Mouse (Mus musculus): ENCODE results near the gene Kirrel3. TPM values are rescaled to one million over a fixed set of nuclear protein-coding genes. Genes with fewer than 3 reads are reported as not detected.

Gene Kirrel3
- polyA plus RNA-seq, 1 experiment from 2014 or later, result 0.72 TPM

DNA sequence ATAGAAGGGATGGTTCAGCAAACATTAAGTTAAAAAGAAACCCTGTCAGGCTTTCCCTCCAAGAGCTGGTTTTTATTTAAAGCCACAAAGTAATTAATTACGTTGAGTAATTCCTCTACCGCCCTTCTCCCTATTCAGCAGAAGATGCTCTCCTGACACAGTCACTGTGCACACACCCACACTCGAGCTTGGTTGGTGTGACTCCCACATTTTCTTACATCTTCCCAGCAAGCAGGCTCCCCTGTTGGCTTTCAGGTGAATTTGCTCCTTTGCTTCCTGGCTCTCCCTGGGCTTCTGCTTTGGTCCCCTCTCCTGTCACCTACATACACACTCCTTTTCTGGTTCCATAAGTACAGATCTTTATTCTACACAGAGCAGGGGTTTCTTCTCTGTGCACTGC lies 203.7 kb downstream of the Kirrel3 start:
- no peak overlapping the region for H3K4me3 ChIP-seq (ENCODE audit: low read depth, low read length)
- 55% methylated on average over 3 of the region's 3 CpGs for WGBS
- no peak for DNase-seq (ENCODE audit: low spot score)
- no peak overlapping the region for H3K4me2 ChIP-seq (replicated peaks; ENCODE audit: low read depth, low read length)
- H3K4me1 ChIP-seq (ENCODE audit: insufficient read depth, low read depth, low read length), result no peaks in the 10 kb centered on the region
- H3K27me3 ChIP-seq (replicated peaks; ENCODE audit: insufficient read depth, low read length), result no peaks in the 10 kb centered on the region
- TF ChIP-seq CTCF (IDR thresholded peaks at IDR 0.05), result no peak
- TF ChIP-seq EP300 (IDR thresholded peaks at IDR 0.05), result no peak
- ATAC-seq, result no peak
- no peaks in the 10 kb centered on the region for H3K9me3 ChIP-seq (ENCODE audit: low read length)
- H3K36me3 ChIP-seq (ENCODE audit: insufficient read depth, low read length), result no peaks in the 10 kb centered on the region
- H3K9ac ChIP-seq (replicated peaks; ENCODE audit: low read depth), result no peak overlapping the region
- no peak overlapping the region for H3K27ac ChIP-seq (ENCODE audit: low read length)

DNA sequence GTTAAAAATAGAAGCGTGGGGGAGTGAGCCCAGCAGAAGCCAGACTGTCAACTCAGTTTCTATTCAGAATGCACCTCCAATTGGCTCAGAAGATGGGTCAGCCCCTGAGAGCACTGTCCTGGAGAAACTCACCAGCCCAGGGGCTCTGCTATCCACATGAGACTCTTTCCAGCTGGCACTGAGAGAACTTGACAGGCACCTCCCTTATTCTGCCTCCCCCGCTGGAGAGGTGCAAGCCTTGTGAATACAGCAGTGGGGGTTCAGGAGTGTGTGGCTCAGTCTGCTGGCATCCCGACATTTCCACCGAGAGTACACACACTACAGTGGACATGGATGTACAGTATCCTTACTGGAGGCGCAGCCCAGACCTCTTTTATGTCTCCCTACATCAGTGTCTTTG lies 210.0 kb downstream of the Kirrel3 start:
- H3K9ac ChIP-seq (replicated peaks; ENCODE audit: low read depth), result no peak overlapping the region
- H3K4me1 ChIP-seq (ENCODE audit: insufficient read depth, low read depth, low read length), result no peaks in the 10 kb centered on the region
- no peak overlapping the region for H3K4me3 ChIP-seq (ENCODE audit: low read depth, low read length)
- TF ChIP-seq CTCF (IDR thresholded peaks at IDR 0.05) (no peak), EP300 (IDR thresholded peaks at IDR 0.05) (no peak)
- H3K27ac ChIP-seq (ENCODE audit: low read length), result no peak overlapping the region
- DNase-seq (ENCODE audit: low spot score), result no peak
- ATAC-seq, result no peak
- no peaks in the 10 kb centered on the region for H3K9me3 ChIP-seq (ENCODE audit: low read length)
- no peak overlapping the region for H3K4me2 ChIP-seq (replicated peaks; ENCODE audit: low read depth, low read length)
- H3K36me3 ChIP-seq (ENCODE audit: insufficient read depth, low read length), result no peaks in the 10 kb centered on the region
- 69% methylated on average over 5 of the region's 5 CpGs for WGBS
- no peaks in the 10 kb centered on the region for H3K27me3 ChIP-seq (replicated peaks; ENCODE audit: insufficient read depth, low read length)

DNA sequence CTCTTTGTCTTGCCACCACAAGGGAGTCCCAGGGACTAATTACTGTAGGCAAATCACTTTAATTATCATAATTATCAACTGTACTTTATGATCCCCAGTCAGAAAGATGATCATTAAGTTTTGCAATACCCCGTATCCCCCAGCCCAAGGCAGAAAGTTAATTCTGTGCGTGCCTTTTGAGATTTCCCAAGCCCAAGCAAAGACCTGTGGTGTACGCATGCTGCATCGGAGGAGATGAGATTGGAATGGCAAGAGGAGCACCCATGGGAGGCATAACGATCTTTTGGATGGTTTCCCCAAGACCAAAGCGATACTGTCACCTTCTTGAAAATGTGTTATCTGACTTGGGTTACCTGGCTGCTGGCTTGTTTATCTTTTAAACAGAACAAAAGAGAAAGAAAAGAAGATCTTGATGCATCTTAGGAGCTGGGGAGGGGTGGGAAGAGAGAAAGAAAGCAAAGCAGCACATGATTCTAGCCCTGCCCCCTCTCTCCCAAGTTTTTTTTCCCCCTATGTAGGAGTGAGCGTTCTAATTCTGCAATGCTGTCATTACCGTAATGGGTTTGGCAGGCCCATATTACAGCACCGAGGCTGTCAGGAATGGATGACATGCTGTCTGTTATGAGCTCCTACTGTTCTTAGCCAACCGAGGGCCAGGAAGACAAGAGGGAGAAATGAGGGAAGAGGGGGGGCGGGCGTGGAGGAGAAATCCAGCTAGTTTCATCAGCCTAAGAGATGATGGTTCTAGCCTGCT lies 218.0 kb downstream of the Kirrel3 start:
- no peaks in the 10 kb centered on the region for H3K27me3 ChIP-seq (replicated peaks; ENCODE audit: insufficient read depth, low read length)
- H3K4me2 ChIP-seq (replicated peaks; ENCODE audit: low read depth, low read length), result no peak overlapping the region
- TF ChIP-seq EP300 (IDR thresholded peaks at IDR 0.05), result no peak
- no peak for TF ChIP-seq CTCF (IDR thresholded peaks at IDR 0.05)
- ATAC-seq (no peak), DNase-seq (ENCODE audit: low spot score) (no peak)
- no peaks in the 10 kb centered on the region for H3K9me3 ChIP-seq (ENCODE audit: low read length)
- H3K36me3 ChIP-seq (ENCODE audit: insufficient read depth, low read length), result no peaks in the 10 kb centered on the region
- 72% methylated on average over 12 of the region's 12 CpGs for WGBS
- peaks cover 2% of the 10 kb centered on the region; the same call in 1 of the 2 replicates for H3K4me1 ChIP-seq (ENCODE audit: insufficient read depth, low read depth, low read length)
- no peak overlapping the region for H3K9ac ChIP-seq (replicated peaks; ENCODE audit: low read depth)
- no peak overlapping the region for H3K4me3 ChIP-seq (ENCODE audit: low read depth, low read length)
- no peak overlapping the region for H3K27ac ChIP-seq (ENCODE audit: low read length)

DNA sequence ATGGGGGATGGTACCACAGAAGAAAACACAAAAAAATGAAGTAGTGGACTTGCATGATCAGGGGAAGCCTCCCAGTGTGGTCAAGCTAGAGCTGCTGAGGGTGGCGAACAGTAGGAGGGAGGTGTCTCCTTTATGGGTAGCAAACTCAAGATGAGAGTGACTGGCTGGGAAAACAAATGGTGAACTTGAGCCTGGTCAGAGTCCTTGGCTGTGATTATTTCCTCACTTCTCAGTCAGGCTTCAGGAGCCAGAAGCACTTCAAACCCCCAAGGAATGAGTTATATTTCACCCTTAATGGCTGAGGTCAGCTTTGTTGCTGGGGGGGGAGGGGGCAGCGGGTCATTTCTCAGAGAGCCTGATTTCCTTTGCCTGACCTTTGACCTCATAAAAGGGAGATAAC lies 218.7 kb downstream of the Kirrel3 start:
- ATAC-seq (peak; percentile 33), DNase-seq (ENCODE audit: low spot score) (peak; percentile 7)
- TF ChIP-seq CTCF (IDR thresholded peaks at IDR 0.05), result no peak
- TF ChIP-seq EP300 (IDR thresholded peaks at IDR 0.05), result no peak
- Histone ChIP-seq H3K27ac (ENCODE audit: low read length) (no peak overlapping the region), H3K4me3 (ENCODE audit: low read depth, low read length) (no peak overlapping the region), H3K9ac (replicated peaks; ENCODE audit: low read depth) (no peak overlapping the region), H3K4me2 (replicated peaks; ENCODE audit: low read depth, low read length) (no peak overlapping the region), H3K4me1 (ENCODE audit: insufficient read depth, low read depth, low read length) (peaks cover 2% of the 10 kb centered on the region; the same call in 1 of the 2 replicates), H3K9me3 (ENCODE audit: low read length) (no peaks in the 10 kb centered on the region), H3K27me3 (replicated peaks; ENCODE audit: insufficient read depth, low read length) (no peaks in the 10 kb centered on the region), H3K36me3 (ENCODE audit: insufficient read depth, low read length) (no peaks in the 10 kb centered on the region)
- 31% methylated on average over 2 of the region's 2 CpGs for WGBS

DNA sequence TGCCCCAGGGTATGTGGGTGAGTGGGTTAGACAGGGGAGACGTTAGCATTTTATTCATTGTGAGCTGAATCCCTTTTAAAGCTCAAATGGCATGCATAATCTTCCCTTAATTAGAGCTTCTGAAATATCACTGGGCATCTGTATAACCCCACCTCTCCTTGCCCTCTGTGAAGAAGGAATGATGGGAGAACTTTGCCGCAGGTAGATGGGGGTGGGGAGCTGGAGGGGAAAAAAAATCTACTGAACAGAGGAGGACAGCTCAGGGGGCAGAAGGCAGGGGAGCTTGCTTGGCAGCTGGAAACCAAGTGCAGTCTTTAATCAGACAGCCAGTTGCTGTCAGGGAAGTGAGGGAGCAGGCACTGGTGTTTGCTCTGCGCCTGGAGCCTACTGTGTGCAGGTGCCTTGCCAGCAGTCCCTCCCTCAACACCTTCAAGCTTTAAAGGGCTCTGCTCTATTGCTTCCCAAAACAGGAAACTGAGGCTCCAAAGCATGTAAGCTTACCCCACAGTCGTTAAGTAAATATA lies 220.7 kb downstream of the Kirrel3 start:
- Histone ChIP-seq H3K27ac (ENCODE audit: low read length) (no peak overlapping the region), H3K4me2 (replicated peaks; ENCODE audit: low read depth, low read length) (no peak overlapping the region), H3K4me3 (ENCODE audit: low read depth, low read length) (no peak overlapping the region), H3K4me1 (ENCODE audit: insufficient read depth, low read depth, low read length) (peaks cover 2% of the 10 kb centered on the region; the same call in 1 of the 2 replicates), H3K36me3 (ENCODE audit: insufficient read depth, low read length) (no peaks in the 10 kb centered on the region), H3K27me3 (replicated peaks; ENCODE audit: insufficient read depth, low read length) (no peaks in the 10 kb centered on the region), H3K9ac (replicated peaks; ENCODE audit: low read depth) (no peak overlapping the region), H3K9me3 (ENCODE audit: low read length) (no peaks in the 10 kb centered on the region)
- no peak for ATAC-seq
- TF ChIP-seq EP300 (IDR thresholded peaks at IDR 0.05), result no peak
- TF ChIP-seq CTCF (IDR thresholded peaks at IDR 0.05), result no peak
- DNase-seq (ENCODE audit: low spot score), result no peak
- WGBS, result 12% methylated on average over 4 of the region's 4 CpGs

DNA sequence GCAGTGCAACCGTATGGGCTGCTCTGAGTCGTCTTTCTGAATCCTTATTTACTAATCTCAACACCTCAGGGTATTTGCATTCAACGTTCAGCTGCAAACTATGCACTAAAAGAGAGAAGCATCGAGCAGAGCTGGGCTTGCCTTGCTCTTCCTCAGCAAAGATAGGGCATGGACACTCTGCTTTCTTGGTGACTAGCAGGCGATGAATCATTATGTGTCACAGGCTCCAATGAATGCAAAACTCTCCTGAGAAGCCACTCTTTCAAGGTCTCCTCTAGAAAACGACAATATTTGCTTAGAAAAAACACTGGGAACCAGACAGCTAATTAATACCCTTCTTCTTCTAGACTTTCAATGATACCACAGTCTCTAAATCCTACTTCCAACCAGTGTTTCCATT lies 223.0 kb downstream of the Kirrel3 start:
- Histone ChIP-seq H3K27me3 (replicated peaks; ENCODE audit: insufficient read depth, low read length) (no peaks in the 10 kb centered on the region), H3K4me3 (ENCODE audit: low read depth, low read length) (no peak overlapping the region), H3K9ac (replicated peaks; ENCODE audit: low read depth) (no peak overlapping the region), H3K36me3 (ENCODE audit: insufficient read depth, low read length) (no peaks in the 10 kb centered on the region), H3K9me3 (ENCODE audit: low read length) (no peaks in the 10 kb centered on the region), H3K4me1 (ENCODE audit: insufficient read depth, low read depth, low read length) (peaks cover 2% of the 10 kb centered on the region; the same call in 1 of the 2 replicates), H3K4me2 (replicated peaks; ENCODE audit: low read depth, low read length) (no peak overlapping the region), H3K27ac (ENCODE audit: low read length) (no peak overlapping the region)
- TF ChIP-seq CTCF (IDR thresholded peaks at IDR 0.05) (no peak), EP300 (IDR thresholded peaks at IDR 0.05) (no peak)
- DNase-seq (ENCODE audit: low spot score) (no peak), ATAC-seq (no peak)
- WGBS, result 71% methylated on average over 6 of the region's 6 CpGs

All from lung, postnatal 0 days (tissue).